Mouse (Mus musculus) MEL (cell line): ENCODE results near the gene Nr2c1. TPM values are rescaled to one million over a fixed set of nuclear protein-coding genes. Genes with fewer than 3 reads are reported as not detected.

Source experiments
- DNase-seq: peaks from one replicate; pipeline ENCODE4 v3.0.0; 2011; ENCODE audit warnings: low read depth, low spot score
- H3K27ac ChIP-seq: 2 replicates; pipeline ENCODE4 v1.5.1; 2012; ENCODE audit warnings: low read depth, mild to moderate bottlenecking, control low read depth, low read length, moderate library complexity; ENCODE audit not compliant: control insufficient read depth
- H3K27me3 ChIP-seq, 2 experiments: fragments of 150-350 bp in 1 of 2; sonication (generic) in 1 of 2; 2 replicates each; pipeline ENCODE4 v1.6.1; 2012; ENCODE audit warnings: low read length in 2 of 2, mild to moderate bottlenecking in 2 of 2, improper control_type of control experiment in 1 of 2, moderate library complexity in 1 of 2; ENCODE audit not compliant: insufficient read depth in 2 of 2, control insufficient read depth in 1 of 2
- H3K36me3 ChIP-seq, 2 experiments: 2 replicates each; pipeline ENCODE4 v1.6.1; 2012 to 2014; ENCODE audit warnings: low read length in 2 of 2, improper control_type of control experiment in 1 of 2, inconsistent platforms in 1 of 2, mild to moderate bottlenecking in 1 of 2; ENCODE audit not compliant: insufficient read depth in 2 of 2, control insufficient read depth in 1 of 2
- H3K4me1 ChIP-seq, 2 experiments: fragments of 150-350 bp in 1 of 2; sonication (generic) in 1 of 2; 2 replicates each; pipeline ENCODE4 v1.6.1; 2012; ENCODE audit warnings: low read length in 2 of 2, improper control_type of control experiment in 1 of 2, mild to moderate bottlenecking in 1 of 2; ENCODE audit not compliant: insufficient read depth in 2 of 2, control insufficient read depth in 1 of 2
- H3K4me3 ChIP-seq, 2 experiments: fragments of 150-350 bp in 1 of 2; sonication (generic) in 1 of 2; 2 replicates each; pipeline ENCODE4 v1.5.1; 2012; ENCODE audit warnings: low read depth in 2 of 2, low read length in 2 of 2, mild to moderate bottlenecking in 2 of 2, moderate library complexity in 2 of 2, control low read depth in 1 of 2, improper control_type of control experiment in 1 of 2; ENCODE audit not compliant: control insufficient read depth in 1 of 2, insufficient read depth in 1 of 2
- H3K79me2 ChIP-seq: 2 replicates; pipeline ENCODE4 v1.6.1; 2012; ENCODE audit warnings: mild to moderate bottlenecking, low read length, moderate library complexity; ENCODE audit not compliant: control insufficient read depth, poor library complexity, insufficient read depth
- H3K9ac ChIP-seq: 2 replicates; pipeline ENCODE4 v1.6.1; 2012; ENCODE audit warnings: low read depth, mild to moderate bottlenecking, control low read depth, low read length, moderate library complexity; ENCODE audit not compliant: control insufficient read depth, poor library complexity, severe bottlenecking
- H3K9me3 ChIP-seq: fragments of 150-350 bp; sonication (generic); replicated peaks from 2 replicates; pipeline ENCODE4 v1.6.1; 2012; ENCODE audit warnings: mild to moderate bottlenecking, low read length, improper control_type of control experiment, moderate library complexity; ENCODE audit not compliant: insufficient read depth
- BHLHE40 ChIP-seq: IDR thresholded peaks from 2 replicates; pipeline ENCODE4 v1.6.1; 2012; ENCODE audit warnings: low read depth, mild to moderate bottlenecking, inconsistent platforms, low read length, improper control_type of control experiment, borderline replicate concordance
- CHD2 ChIP-seq: IDR thresholded peaks from 2 replicates; pipeline ENCODE4 v1.6.1; 2011; ENCODE audit warnings: low read length, improper control_type of control experiment
- E2F4 ChIP-seq: IDR thresholded peaks from 2 replicates; pipeline ENCODE4 v1.6.1; 2011; ENCODE audit warnings: low read depth, low read length, improper control_type of control experiment, borderline replicate concordance
- ELF1 ChIP-seq: IDR thresholded peaks from 2 replicates; pipeline ENCODE4 v1.6.1; 2014; ENCODE audit warnings: low read depth, mild to moderate bottlenecking, inconsistent platforms, low read length, improper control_type of control experiment, moderate library complexity
- EP300 ChIP-seq, 2 experiments: IDR thresholded peaks; 2 replicates each; pipeline ENCODE4 v1.6.1; 2011; ENCODE audit warnings: improper control_type of control experiment in 2 of 2, low read length in 2 of 2, low read depth in 1 of 2, mild to moderate bottlenecking in 1 of 2
- GATA1 ChIP-seq: IDR thresholded peaks from 2 replicates; pipeline ENCODE4 v1.6.1; 2011; ENCODE audit warnings: low read depth, low read length, improper control_type of control experiment
- KAT2A ChIP-seq: conservative IDR thresholded peaks from 2 replicates; pipeline ENCODE4 v1.6.1; 2012; ENCODE audit warnings: low read depth, low read length, improper control_type of control experiment, inconsistent platforms
- MAFK ChIP-seq: IDR thresholded peaks from 2 replicates; pipeline ENCODE4 v1.6.1; 2011; ENCODE audit warnings: low read depth, mild to moderate bottlenecking, low read length, improper control_type of control experiment, borderline replicate concordance
- MAX ChIP-seq: IDR thresholded peaks from 2 replicates; pipeline ENCODE4 v1.6.1; 2011; ENCODE audit warnings: low read length, improper control_type of control experiment
- MAZ ChIP-seq: IDR thresholded peaks from 2 replicates; pipeline ENCODE4 v1.6.1; 2012; ENCODE audit warnings: low read depth, mild to moderate bottlenecking, inconsistent platforms, low read length, improper control_type of control experiment
- MYC ChIP-seq: IDR thresholded peaks from 2 replicates; pipeline ENCODE4 v1.6.1; 2011; ENCODE audit warnings: low read depth, mild to moderate bottlenecking, low read length, improper control_type of control experiment, moderate library complexity
- NELFE ChIP-seq: IDR thresholded peaks from 2 replicates; pipeline ENCODE4 v1.6.1; 2011; ENCODE audit warnings: low read depth, low read length, improper control_type of control experiment
- NRF1 ChIP-seq: IDR thresholded peaks from 2 replicates; pipeline ENCODE4 v1.6.1; 2014; ENCODE audit warnings: low read depth, mild to moderate bottlenecking, inconsistent platforms, low read length, improper control_type of control experiment, moderate library complexity; ENCODE audit not compliant: poor library complexity, insufficient read depth, severe bottlenecking
- POLR2AphosphoS5 ChIP-seq: IDR thresholded peaks from 2 replicates; pipeline ENCODE4 v1.6.1; 2012; ENCODE audit warnings: low read depth, borderline replicate concordance, mild to moderate bottlenecking, inconsistent platforms, low read length, moderate library complexity, mixed read lengths
- RAD21 ChIP-seq: IDR thresholded peaks from 2 replicates; pipeline ENCODE4 v1.6.1; 2011; ENCODE audit warnings: mild to moderate bottlenecking, low read depth, low read length, improper control_type of control experiment
- SIN3A ChIP-seq: IDR thresholded peaks from 2 replicates; pipeline ENCODE4 v1.6.1; 2012; ENCODE audit warnings: low read length, improper control_type of control experiment, inconsistent platforms
- SMC3 ChIP-seq: IDR thresholded peaks from 2 replicates; pipeline ENCODE4 v1.6.1; 2011; ENCODE audit warnings: low read depth, low read length, improper control_type of control experiment
- TAL1 ChIP-seq: IDR thresholded peaks from 2 replicates; pipeline ENCODE4 v1.6.1; 2012; ENCODE audit warnings: mild to moderate bottlenecking, inconsistent platforms, low read length, moderate library complexity, mixed read lengths
- TCF12 ChIP-seq: IDR thresholded peaks from 2 replicates; pipeline ENCODE4 v1.6.1; 2014; ENCODE audit warnings: low read depth, mild to moderate bottlenecking, inconsistent platforms, low read length, improper control_type of control experiment, moderate library complexity
- UBTF ChIP-seq: IDR thresholded peaks from 2 replicates; pipeline ENCODE4 v1.6.1; 2012; ENCODE audit warnings: low read depth, mild to moderate bottlenecking, inconsistent platforms, low read length, improper control_type of control experiment, moderate library complexity, borderline replicate concordance; ENCODE audit not compliant: insufficient read depth
- USF2 ChIP-seq, 2 experiments: IDR thresholded peaks; 2 replicates each; pipeline ENCODE4 v1.6.1; 2011 to 2012; ENCODE audit warnings: improper control_type of control experiment in 2 of 2, low read length in 2 of 2, borderline replicate concordance in 1 of 2, inconsistent platforms in 1 of 2, low read depth in 1 of 2, mild to moderate bottlenecking in 1 of 2; ENCODE audit not compliant: insufficient read depth in 1 of 2
- ZC3H11A ChIP-seq: IDR thresholded peaks from 2 replicates; pipeline ENCODE4 v1.6.1; 2012; ENCODE audit warnings: low read depth, mild to moderate bottlenecking, inconsistent platforms, low read length, improper control_type of control experiment
- ZKSCAN1 ChIP-seq: IDR thresholded peaks from 2 replicates; pipeline ENCODE4 v1.6.1; 2012; ENCODE audit warnings: low read depth, mild to moderate bottlenecking, inconsistent platforms, low read length, improper control_type of control experiment, moderate library complexity
- ZMIZ1 ChIP-seq: IDR thresholded peaks from 2 replicates; pipeline ENCODE4 v1.6.1; 2012; ENCODE audit warnings: low read depth, mild to moderate bottlenecking, inconsistent platforms, low read length, improper control_type of control experiment, moderate library complexity
- polyA plus RNA-seq, 2 experiments: library from polyadenylated mRNA; stranded (reverse) in 1 of 2; unstranded in 1 of 2; fragments of >175 nt in 1 of 2; fragments of >200 nt in 1 of 2; gene quantifications; 2 replicates each; pipeline versions ENCODE4 v1.2.1 to v1.2.4; 2012; ENCODE audit warnings: low replicate concordance in 2 of 2, low read depth in 1 of 2; ENCODE audit not compliant: insufficient read length in 2 of 2, insufficient read depth in 1 of 2, missing spikeins in 1 of 2
- total RNA-seq: library from RNA; depleted of rRNA; stranded (reverse); fragments of 300-350 nt; gene quantifications from 2 replicates; pipeline ENCODE4 v1.2.3, GENCODE M21; 2012

Gene Nr2c1
- total and polyA plus RNA-seq, 3 experiments: 3.3 to 5.7 TPM; not detected in 1

GRCm38 (mm10) chr10:94147391-94147755, 450 bp upstream of the Nr2c1 start (continued):
- TF ChIP-seq POLR2AphosphoS5: no peak
- TF ChIP-seq SMC3: peak; percentile 24
- TF ChIP-seq ELF1: no peak

- H3K4me3 ChIP-seq: no peak overlapping the region
- peaks cover 0 to 3% of the 10 kb centered on the region in 2 experiments; a peak in 1 of 4 replicates for H3K36me3 ChIP-seq
- no peaks in the 10 kb centered on the region for H3K9me3 ChIP-seq
- H3K27ac ChIP-seq: no peak overlapping the region
- H3K9ac ChIP-seq: no peak overlapping the region
- no peak for DNase-seq
- H3K27me3 ChIP-seq: no peaks in the 10 kb centered on the region
- H3K4me1 ChIP-seq: peaks cover 0 to 3% of the 10 kb centered on the region in 2 experiments; a peak in 1 of 4 replicates
- peaks cover 8% of the 10 kb centered on the region; the same call in 1 of the 2 replicates for H3K79me2 ChIP-seq
- no peak for TF ChIP-seq TCF12
- TF ChIP-seq UBTF: no peak
- TF ChIP-seq EP300 (IDR thresholded peaks at IDR 0.05; ENCODE audit: low read depth in 1 of 2, low read length in 2 of 2): no peak
- no peak for TF ChIP-seq USF2 (IDR thresholded peaks at IDR 0.05; ENCODE audit: borderline replicate concordance in 1 of 2, insufficient read depth in 1 of 2, low read depth in 1 of 2, low read length in 2 of 2)
- TF ChIP-seq ZMIZ1: no peak
- no peak for TF ChIP-seq SIN3A
- TF ChIP-seq TAL1: no peak
- TF ChIP-seq MAZ: no peak
- no peak for TF ChIP-seq ELF1
- no peak for TF ChIP-seq MYC
- TF ChIP-seq KAT2A: no peak
- no peak for TF ChIP-seq ZC3H11A
- no peak for TF ChIP-seq MAX
- no peak for TF ChIP-seq E2F4
These were observed 3.7 kb downstream of the Nr2c1 start for GRCm38 (mm10) chr10:94151488-94151887.

- Histone ChIP-seq H3K4me1 (peaks cover 0 to 1% of the 10 kb centered on the region in 2 experiments; a peak in 1 of 4 replicates), H3K4me3 (no peak overlapping the region), H3K27ac (no peak overlapping the region), H3K79me2 (peaks cover 2% of the 10 kb centered on the region; the same call in 1 of the 2 replicates), H3K9me3 (no peaks in the 10 kb centered on the region), H3K27me3 (no peaks in the 10 kb centered on the region), H3K36me3 (peaks cover under 1 to 4% of the 10 kb centered on the region in 2 experiments; a peak in 3 of 4 replicates), H3K9ac (no peak overlapping the region)
- TF ChIP-seq GATA1 (no peak), NELFE (no peak), RAD21 (no peak), UBTF (no peak), NRF1 (no peak), CHD2 (no peak), ZKSCAN1 (no peak), KAT2A (no peak), BHLHE40 (no peak), MAFK (no peak), MYC (no peak)
- no peak for DNase-seq
These were observed 6.0 kb downstream of the Nr2c1 start for GRCm38 (mm10) chr10:94153841-94154240.
